Mouse (Mus musculus): ENCODE measurements around the gene Dnaic2. TPM values are rescaled to one million over a fixed set of nuclear protein-coding genes. Genes with fewer than 3 reads are reported as not detected.

The Dnaic2 gene
- polyA plus RNA-seq, 1 experiment from 2014 or later = 0.27 TPM

GRCm38 (mm10) chr11:114702311-114702995, 24.8 kb upstream of the Dnaic2 start:
- no peak for ATAC-seq
- H3K27me3 ChIP-seq = no peaks in the 10 kb centered on the region
- ChIA-PET POLR2A (no interaction called here), CTCF (no interaction called here)
- no peak for TF ChIP-seq CTCF (IDR thresholded peaks at IDR 0.05)
- in situ Hi-C loops (cut with MboI; ENCODE audit: low pct_unique_long_range_greater_than_20kb) = no loop called here
- no peak for DNase-seq (ENCODE audit: low read depth, low spot score)

DNA sequence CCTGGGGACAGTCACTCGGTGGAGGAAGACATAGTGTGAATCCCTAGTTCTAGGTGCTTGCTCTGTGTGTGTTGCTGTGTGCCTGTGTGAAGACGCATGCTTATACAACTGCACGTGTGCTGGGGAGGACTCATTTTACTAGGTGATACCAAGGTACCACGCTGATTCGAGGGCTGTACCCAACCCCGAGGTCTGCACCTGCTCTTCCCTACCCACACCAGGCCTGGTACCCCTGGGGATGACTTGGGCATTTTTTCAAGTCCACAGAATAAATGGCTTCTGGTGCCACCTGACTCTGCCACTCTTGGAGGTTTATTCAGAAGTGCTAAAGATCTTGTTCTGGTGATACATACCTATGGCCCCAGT, 24.2 kb upstream of the Dnaic2 start:
- ChIA-PET POLR2A (no interaction called here), CTCF (no interaction called here)
- no peaks in the 10 kb centered on the region for H3K27me3 ChIP-seq
- no peak for DNase-seq (ENCODE audit: low read depth, low spot score)
- TF ChIP-seq CTCF (IDR thresholded peaks at IDR 0.05) = no peak
- no peak for ATAC-seq
- in situ Hi-C loops (cut with MboI; ENCODE audit: low pct_unique_long_range_greater_than_20kb) = no loop called here

DNA sequence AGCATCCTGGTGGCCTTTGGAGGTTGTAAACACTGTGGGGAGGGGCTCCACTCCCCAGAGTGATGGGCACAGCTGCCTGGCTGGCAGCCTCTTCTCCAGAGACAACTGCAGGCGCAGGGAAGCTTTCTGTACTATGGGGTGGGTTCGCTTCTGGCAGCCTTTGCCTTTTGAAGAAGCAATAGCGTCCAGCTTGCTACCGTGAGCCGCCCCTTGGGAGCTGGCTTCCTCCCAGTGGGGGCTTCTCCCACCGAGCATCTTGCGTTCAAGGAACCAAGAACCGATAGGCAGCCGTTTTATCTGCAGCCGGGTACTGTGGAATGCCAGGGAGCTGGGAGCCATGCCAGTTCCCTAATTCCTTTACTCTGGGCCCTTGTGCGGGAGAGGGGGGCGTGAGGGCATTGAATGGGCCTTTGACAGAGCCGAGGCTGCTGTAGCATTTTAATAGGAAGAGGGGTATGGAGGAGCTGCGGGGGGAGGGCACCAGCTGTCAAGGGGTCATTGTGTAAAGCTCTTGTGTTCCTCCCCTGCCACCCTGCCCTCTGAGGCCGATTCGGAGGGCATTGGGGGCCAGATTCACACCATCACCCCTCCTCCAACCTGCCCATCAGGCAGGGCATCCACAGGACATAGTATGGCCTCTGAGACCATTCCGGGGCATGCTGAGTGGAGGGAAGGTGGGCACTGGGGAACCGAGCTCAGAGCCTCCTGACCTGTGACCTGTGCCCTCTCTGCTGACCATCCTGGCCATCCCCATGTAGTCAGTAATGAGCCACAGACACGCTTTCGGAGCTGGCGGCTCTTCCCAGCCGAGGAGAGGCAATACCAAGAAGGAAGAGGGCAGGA, 22.9 kb upstream of the Dnaic2 start:
- CTCF ChIA-PET = no interaction called here
- ATAC-seq (no peak), DNase-seq (ENCODE audit: low read depth, low spot score) (no peak)
- H3K27me3 ChIP-seq = no peaks in the 10 kb centered on the region
- POLR2A ChIA-PET = no interaction called here
- TF ChIP-seq CTCF (IDR thresholded peaks at IDR 0.05) = no peak
- in situ Hi-C loops (cut with MboI; ENCODE audit: low pct_unique_long_range_greater_than_20kb) = no loop called here

- in situ Hi-C loops (cut with MboI; ENCODE audit: low pct_unique_long_range_greater_than_20kb) = no loop called here
- POLR2A ChIA-PET = no interaction called here
- TF ChIP-seq CTCF (IDR thresholded peaks at IDR 0.05) = no peak
- DNase-seq (ENCODE audit: low read depth, low spot score) = no peak
- no peaks in the 10 kb centered on the region for H3K27me3 ChIP-seq
- ATAC-seq = no peak
- CTCF ChIA-PET = no interaction called here
Measured at GRCm38 (mm10) chr11:114706358-114706757, 20.9 kb upstream of the Dnaic2 start.

- CTCF ChIA-PET = interaction anchor here (1.7 kb wide), 1 partner anchor 12 kb away, joined by 5 read pairs; no protein-coding TSS in a partner anchor
- no peak for ATAC-seq
- no peak for DNase-seq (ENCODE audit: low read depth, low spot score)
- in situ Hi-C loops (cut with MboI; ENCODE audit: low pct_unique_long_range_greater_than_20kb) = no loop called here
- H3K27me3 ChIP-seq = no peaks in the 10 kb centered on the region
- POLR2A ChIA-PET = interaction anchor here (0.5 kb wide), 1 partner anchor 171 kb away, joined by 3 read pairs; no protein-coding TSS in a partner anchor
- no peak for TF ChIP-seq CTCF (IDR thresholded peaks at IDR 0.05)
Measured at GRCm38 (mm10) chr11:114711393-114711792, 15.8 kb upstream of the Dnaic2 start.

DNA sequence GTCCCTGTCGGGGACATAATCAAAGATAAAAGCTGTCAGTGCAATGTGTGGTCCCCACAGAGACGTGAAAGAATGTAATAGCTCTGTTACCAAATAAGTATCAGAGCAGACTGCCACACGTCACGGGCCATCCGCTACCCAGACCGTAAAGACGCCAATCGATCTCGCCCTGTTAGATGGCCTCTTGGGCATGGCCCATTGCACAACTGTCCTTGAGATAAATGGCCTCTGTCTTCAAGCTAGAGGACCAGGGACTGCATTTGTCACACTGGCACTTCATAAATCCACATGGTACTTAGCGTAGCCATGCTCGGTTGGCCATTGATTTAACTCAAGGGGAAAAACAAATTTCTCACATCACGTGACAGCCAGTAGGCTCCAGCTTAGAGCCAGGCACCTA, 15.3 kb upstream of the Dnaic2 start:
- no peaks in the 10 kb centered on the region for H3K27me3 ChIP-seq
- no peak for TF ChIP-seq CTCF (IDR thresholded peaks at IDR 0.05)
- CTCF ChIA-PET = interaction anchor here (1.7 kb wide), 1 partner anchor 11 kb away, joined by 5 read pairs; no protein-coding TSS in a partner anchor
- DNase-seq (ENCODE audit: low read depth, low spot score) (no peak), ATAC-seq (no peak)
- in situ Hi-C loops (cut with MboI; ENCODE audit: low pct_unique_long_range_greater_than_20kb) = no loop called here
- POLR2A ChIA-PET = interaction anchor here (0.5 kb wide), 1 partner anchor 171 kb away, joined by 3 read pairs; no protein-coding TSS in a partner anchor

GRCm38 (mm10) chr11:114714526-114714925, 12.7 kb upstream of the Dnaic2 start:
- in situ Hi-C loops (cut with MboI; ENCODE audit: low pct_unique_long_range_greater_than_20kb) = no loop called here
- CTCF ChIA-PET = no interaction called here
- H3K27me3 ChIP-seq = no peaks in the 10 kb centered on the region
- ATAC-seq = no peak
- TF ChIP-seq CTCF (IDR thresholded peaks at IDR 0.05) = no peak
- no peak for DNase-seq (ENCODE audit: low read depth, low spot score)
- POLR2A ChIA-PET = no interaction called here

DNA sequence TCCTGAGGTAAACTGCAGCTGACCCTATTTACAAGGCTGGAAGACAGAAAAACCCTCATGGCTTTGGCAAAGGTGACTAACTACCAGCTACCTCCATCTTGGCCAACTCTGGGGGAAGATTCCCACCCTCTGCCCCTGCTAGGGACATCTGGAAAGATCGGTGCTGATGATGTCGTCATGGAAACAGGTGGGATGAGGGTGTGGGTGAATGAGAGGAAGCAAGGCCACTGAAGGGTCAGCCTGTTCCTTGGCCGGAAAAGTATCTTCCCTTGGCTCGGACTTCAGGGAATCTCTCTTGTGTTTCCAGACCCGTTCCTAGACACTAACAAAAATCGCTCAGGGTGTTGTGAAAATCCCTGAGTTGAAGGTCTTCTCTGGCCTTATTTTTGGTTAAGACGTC, 11.7 kb upstream of the Dnaic2 start:
- CTCF ChIA-PET = no interaction called here
- no peaks in the 10 kb centered on the region for H3K27me3 ChIP-seq
- in situ Hi-C loops (cut with MboI; ENCODE audit: low pct_unique_long_range_greater_than_20kb) = no loop called here
- POLR2A ChIA-PET = no interaction called here
- ATAC-seq (no peak), DNase-seq (ENCODE audit: low read depth, low spot score) (no peak)
- no peak for TF ChIP-seq CTCF (IDR thresholded peaks at IDR 0.05)

DNA sequence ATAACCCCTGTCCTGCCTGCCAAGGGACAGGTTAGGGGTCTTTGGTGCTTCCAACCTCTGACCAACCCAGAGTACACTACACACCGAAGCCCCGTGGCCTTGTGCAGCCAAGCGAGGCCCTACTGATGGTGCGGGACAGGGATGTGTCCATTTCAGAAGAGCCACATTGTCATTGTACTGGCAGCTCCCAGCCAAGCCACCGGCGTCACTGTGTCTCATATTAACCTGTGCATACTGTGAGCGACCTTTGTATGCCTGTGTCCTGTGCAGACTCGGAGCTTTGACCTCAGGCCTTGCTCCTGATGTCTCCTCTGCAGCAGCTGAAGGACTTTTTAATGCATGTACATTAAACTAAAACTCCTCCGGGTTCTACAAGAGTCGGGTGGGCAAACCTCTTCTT, 6.7 kb upstream of the Dnaic2 start:
- H3K27me3 ChIP-seq = no peaks in the 10 kb centered on the region
- POLR2A ChIA-PET = no interaction called here
- in situ Hi-C loops (cut with MboI; ENCODE audit: low pct_unique_long_range_greater_than_20kb) = no loop called here
- CTCF ChIA-PET = interaction anchor here (1.0 kb wide), 1 partner anchor 48 kb away, joined by 3 read pairs; no protein-coding TSS in a partner anchor
- DNase-seq (ENCODE audit: low read depth, low spot score) = no peak
- no peak for TF ChIP-seq CTCF (IDR thresholded peaks at IDR 0.05)
- no peak for ATAC-seq

DNA sequence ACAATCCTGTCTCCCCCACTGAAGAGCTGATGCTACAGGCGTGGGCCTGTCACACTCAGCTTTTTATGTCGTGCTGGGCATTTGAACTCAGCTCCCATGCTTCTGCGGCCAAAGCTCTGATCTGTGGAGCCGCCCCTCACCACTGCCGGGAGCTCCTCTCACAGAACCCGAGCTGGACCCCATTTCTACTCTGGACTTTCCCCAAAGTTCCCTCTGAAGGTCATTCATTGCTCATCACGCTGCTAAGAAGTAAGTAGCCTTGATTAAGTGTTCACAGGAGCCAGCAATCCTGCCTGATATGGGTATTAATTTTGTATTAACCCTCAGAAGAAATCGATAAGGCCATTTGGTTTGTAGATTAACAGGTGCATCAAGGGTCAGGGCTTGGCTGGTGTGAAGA, 4.8 kb upstream of the Dnaic2 start:
- H3K27me3 ChIP-seq = no peaks in the 10 kb centered on the region
- ChIA-PET POLR2A (no interaction called here), CTCF (interaction anchor here (0.8 to 1.6 kb wide), 4 partner anchors 10 to 38 kb away, joined by 3 to 5 read pairs (median 4); no protein-coding TSS in a partner anchor)
- in situ Hi-C loops (cut with MboI; ENCODE audit: low pct_unique_long_range_greater_than_20kb) = no loop called here
- DNase-seq (ENCODE audit: low read depth, low spot score) (no peak), ATAC-seq (no peak)
- no peak for TF ChIP-seq CTCF (IDR thresholded peaks at IDR 0.05)

- CTCF ChIA-PET = interaction anchor here (0.8 to 1.6 kb wide), 5 partner anchors 11 to 39 kb away, joined by 3 to 5 read pairs (median 3); no protein-coding TSS in a partner anchor
- in situ Hi-C loops (cut with MboI; ENCODE audit: low pct_unique_long_range_greater_than_20kb) = no loop called here
- no peak for TF ChIP-seq CTCF (IDR thresholded peaks at IDR 0.05)
- peak; percentile 81 for ATAC-seq
- POLR2A ChIA-PET = interaction anchor here (1.4 kb wide), 1 partner anchor 49 kb away, joined by 3 read pairs; no protein-coding TSS in a partner anchor
- H3K27me3 ChIP-seq = no peaks in the 10 kb centered on the region
- peak; percentile 95 for DNase-seq (ENCODE audit: low read depth, low spot score)
Measured at GRCm38 (mm10) chr11:114723030-114723429, 4.2 kb upstream of the Dnaic2 start.
